Mouse (Mus musculus): ENCODE measurements around the gene Cdc123.

Gene Cdc123

GRCm38 (mm10) chr2:5804440-5805045, 40.4 kb downstream of the Cdc123 start:
- no peak for DNase-seq

DNA sequence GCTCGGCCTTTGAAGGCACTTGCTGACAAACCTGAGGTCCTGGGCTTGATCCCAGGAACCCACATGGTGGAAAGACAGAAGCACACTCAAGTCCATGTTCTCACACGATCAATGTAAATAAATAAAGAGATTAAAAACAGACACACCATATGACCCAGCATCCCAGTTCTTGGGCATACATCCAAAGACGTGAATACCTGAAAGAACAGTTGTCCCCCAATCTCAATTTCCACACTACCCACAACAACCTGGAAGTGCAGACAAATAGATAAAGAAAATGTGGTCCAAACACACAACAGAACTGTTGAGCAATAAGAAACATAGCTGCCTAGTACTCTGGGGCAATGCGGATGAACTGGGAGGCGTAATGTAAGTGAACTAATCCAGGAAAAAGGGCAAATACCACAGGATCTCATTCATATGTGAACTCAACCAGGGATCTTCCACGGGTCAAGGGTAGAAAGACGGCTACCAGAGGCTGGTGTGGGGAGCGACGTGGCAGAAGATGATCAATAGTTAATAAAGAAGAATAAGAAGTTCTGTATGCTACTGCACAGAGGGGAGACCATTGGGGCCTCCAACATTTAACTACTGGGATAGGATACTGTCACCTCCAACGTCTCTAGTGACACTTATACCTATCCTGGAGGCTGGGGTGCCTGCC, 42.9 kb downstream of the Cdc123 start:
- DNase-seq = no peak

- no peak for DNase-seq
These were observed 43.8 kb downstream of the Cdc123 start for GRCm38 (mm10) chr2:5801182-5801640.

GRCm38 (mm10) chr2:5797816-5798672, 46.9 kb downstream of the Cdc123 start:
- no peak for DNase-seq

DNA sequence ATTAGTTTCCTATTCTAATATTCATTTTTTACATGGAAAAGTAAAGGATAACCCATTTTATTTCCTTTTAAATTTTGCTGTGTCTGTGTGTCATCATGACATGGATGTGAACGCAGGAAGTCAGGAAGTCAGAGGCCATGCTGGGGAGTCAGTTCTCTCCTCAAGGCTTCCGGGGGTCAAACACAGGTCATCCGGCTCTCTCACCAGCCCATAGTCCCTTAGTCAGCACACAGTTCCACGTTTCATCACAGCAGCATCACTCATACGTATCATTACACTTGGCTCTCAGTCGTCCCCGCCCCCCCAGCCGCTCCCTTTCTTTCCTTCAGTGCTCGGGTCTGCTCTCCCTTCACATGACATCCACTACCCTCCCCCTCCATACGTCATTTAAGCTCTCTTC, 51.2 kb downstream of the Cdc123 start:
- DNase-seq = no peak

DNA sequence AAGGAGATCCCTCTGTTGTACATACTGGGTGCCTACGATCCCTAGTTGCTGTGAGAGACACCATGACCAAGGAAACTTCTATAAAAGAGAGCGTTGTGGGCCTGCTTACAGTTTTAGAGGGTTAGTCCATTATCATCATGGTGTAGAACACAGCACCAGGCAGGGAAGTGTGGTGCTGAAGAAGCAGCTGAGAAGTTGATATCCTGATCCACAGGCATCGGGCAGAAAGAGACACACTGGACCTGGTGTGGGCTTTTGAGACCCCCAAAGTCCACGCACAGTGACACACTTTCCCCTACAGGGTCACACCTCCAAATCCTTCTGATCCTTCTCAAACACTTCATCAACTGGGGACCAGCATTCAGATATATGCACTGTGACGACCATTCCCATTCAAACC, 52.9 kb downstream of the Cdc123 start:
- no peak for DNase-seq

DNA sequence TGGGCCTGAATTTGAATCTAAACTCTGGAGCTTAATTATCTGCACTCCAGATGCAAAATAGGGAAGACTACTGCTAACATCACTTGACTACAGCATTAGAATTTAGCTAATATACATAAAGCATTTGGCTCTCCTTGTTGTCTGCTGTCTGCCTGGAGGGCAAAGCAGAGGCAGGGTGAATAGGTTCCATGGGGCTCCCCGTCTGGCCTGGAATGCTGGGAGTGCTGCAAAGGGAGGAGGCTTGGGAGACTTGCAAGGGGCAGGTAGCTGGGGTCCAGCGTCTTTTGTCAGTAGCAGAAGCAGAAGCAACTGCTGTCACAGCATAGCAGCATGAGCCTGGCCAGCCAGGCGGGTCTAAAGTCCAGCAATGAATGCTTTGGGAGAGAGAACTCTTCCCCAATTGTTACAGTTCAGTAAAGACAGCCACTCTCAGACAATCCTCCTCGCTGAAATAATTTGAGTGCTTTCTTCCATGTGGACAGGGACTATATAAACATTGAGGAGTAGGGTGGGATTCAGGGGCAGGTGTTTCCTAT, 55.3 kb downstream of the Cdc123 start:
- no peak for DNase-seq

DNA sequence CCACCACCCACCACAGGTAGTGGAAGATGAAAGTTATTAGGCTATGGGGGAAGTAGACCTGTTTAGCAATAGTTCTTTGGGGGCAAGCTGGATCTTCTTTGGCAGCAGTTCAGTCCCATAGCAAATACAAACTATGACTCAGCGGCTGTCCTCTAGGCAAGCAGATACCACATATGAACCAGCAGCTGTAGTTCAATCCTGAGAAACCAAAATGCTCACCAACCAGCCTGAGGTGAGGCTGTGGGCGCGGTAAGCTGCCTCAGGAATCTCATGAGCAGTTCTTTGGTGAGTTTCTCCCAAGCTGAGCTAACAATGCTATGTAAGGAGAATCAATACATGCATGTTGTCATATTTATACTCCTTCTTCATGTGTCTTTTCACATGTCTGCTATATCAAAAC, 57.6 kb downstream of the Cdc123 start:
- DNase-seq = no peak

- DNase-seq = no peak
These were observed 72.5 kb downstream of the Cdc123 start for GRCm38 (mm10) chr2:5772464-5772863.

- peak; percentile 20 for DNase-seq
These were observed 74.2 kb downstream of the Cdc123 start for GRCm38 (mm10) chr2:5770708-5771241.

- DNase-seq = no peak
These were observed 75.3 kb downstream of the Cdc123 start for GRCm38 (mm10) chr2:5769630-5770029.

DNA sequence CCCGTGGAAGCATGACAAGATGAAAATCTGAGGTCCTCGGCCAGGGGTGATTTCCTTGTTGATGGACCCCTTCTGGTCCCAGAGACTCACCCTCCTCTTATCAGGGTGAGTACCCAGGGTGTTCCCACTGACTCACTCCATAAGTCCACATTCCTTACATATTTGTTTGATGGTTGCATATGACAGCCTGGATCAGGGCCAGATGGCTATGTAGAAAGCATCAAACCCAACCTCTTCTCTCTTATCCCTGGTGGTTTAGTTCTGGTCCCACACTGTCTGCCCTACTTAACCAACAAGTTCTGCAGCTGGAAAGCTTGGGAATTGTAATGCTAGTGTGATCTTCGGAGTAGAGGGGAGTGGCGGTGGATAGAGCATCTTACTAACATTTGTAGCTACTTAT, 76.0 kb downstream of the Cdc123 start:
- no peak for DNase-seq

- DNase-seq = no peak
These were observed 82.9 kb downstream of the Cdc123 start for GRCm38 (mm10) chr2:5762031-5762430.

GRCm38 (mm10) chr2:5760479-5761008, 84.4 kb downstream of the Cdc123 start:
- no peak for DNase-seq

DNA sequence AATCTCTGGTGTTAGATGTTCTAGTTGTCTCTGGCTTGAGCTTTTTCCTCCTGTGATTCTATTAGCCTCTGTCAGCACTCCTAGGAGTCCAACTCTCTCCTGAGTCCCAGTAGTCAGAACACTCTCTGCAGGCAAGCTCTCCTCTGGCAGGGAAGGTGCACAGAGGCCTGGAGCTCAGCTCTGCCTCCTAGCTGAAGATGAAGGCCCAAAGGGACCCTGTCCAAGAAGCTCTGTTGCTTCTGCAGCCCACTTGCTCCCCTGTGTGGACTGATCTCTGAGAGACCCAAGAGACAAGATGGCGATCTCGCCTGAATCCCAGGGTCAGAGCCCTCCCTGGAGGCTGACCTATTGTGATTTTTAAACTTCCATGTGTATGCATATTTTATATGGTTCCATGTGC, 86.4 kb downstream of the Cdc123 start:
- DNase-seq = no peak

- no peak for DNase-seq
These were observed 94.1 kb downstream of the Cdc123 start for GRCm38 (mm10) chr2:5750872-5751271.

DNA sequence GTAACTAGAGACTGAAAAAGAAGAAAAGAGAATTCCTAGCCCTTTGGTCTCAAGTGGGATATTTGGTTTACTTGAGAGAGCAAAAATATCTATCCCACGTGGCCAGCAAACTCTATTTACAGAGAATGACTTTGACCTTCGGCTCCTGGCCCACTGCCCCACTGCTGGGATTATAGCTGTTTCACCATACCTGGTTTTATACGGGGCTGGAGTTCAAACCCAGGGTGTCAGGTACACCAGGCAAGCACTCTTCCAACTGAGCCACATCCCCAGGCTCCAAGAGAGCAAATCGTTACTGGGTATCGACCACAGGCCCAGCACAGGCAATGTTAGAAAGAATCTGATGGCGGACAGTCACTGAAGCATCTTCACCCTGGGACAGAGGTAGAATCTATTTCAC, 95.8 kb downstream of the Cdc123 start:
- DNase-seq = no peak

- DNase-seq = no peak
These were observed 97.4 kb downstream of the Cdc123 start for GRCm38 (mm10) chr2:5747545-5748043.

DNA sequence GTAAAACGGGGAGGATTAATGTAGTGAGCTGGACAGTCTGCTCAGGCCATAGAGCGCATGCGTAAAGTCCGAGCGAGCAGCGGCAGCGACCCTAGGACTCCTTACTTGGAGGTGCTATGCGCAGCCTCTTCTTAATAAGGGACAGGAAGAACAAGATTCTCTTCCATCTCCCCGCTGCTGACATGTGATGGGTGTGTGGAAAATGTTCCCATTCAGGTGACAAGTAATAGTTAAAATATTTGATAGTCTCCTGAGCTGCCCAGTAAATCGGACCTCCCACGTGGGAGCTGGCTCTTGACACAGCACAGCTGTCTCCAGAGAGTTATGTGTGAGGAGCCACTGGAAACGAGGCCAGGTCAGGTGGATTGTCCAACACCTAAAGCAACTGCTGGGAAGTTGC, 98.4 kb downstream of the Cdc123 start:
- DNase-seq = no peak
